Mouse (Mus musculus) CH12.LX (cell line): ENCODE results near the gene Baiap2l2.

Experiments used
- BHLHE40 ChIP-seq: IDR thresholded peaks from 2 replicates; pipeline ENCODE4 v1.6.1; 2011; ENCODE audit warnings: mild to moderate bottlenecking, low read depth, low read length, improper control_type of control experiment
- ELF1 ChIP-seq: IDR thresholded peaks from 2 replicates; pipeline ENCODE4 v1.6.1; 2014; ENCODE audit warnings: low read depth, mild to moderate bottlenecking, inconsistent platforms, low read length, improper control_type of control experiment
- SMC3 ChIP-seq: IDR thresholded peaks from 2 replicates; pipeline ENCODE4 v1.6.1; 2011; ENCODE audit warnings: low read depth, low read length, improper control_type of control experiment
- TCF12 ChIP-seq: IDR thresholded peaks from 2 replicates; pipeline ENCODE4 v1.6.1; 2014; ENCODE audit warnings: low read depth, mild to moderate bottlenecking, inconsistent platforms, low read length, improper control_type of control experiment
- ZNF384 ChIP-seq: IDR thresholded peaks from 2 replicates; pipeline ENCODE4 v1.6.1; 2012; ENCODE audit warnings: low read depth, low read length, improper control_type of control experiment, inconsistent platforms

DNA sequence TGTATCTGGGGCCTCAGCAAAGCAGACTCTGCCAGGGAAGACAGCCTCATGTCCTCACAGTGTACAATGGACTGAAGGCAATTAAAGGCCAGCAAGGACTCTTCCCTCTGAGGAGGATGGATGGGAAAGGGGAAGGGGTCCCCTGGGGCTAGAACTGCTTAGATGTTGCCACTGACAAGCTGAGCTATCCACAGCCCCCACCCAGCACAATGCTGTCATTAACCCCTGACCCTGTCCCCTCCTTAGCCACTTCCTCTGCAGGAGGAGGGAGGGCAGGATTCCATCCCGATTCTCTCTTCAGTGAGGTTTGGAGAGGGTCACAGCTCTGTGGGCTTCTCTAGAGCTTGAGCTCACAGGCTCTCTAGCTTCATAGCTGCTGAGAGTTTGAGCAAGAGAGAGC is 65.8 kb downstream of the Baiap2l2 start:
- TF ChIP-seq BHLHE40 (no peak), SMC3 (no peak), ZNF384 (no peak), ELF1 (no peak), TCF12 (no peak)
